Mouse (Mus musculus) heart, embryonic 13.5 days (tissue): ENCODE measurements at regions not wholly inside any gene's neighbourhood (a gene's known extent, or its start where the extent isn't known, plus 50 kb on each side); places are given as distances from the start of the nearest gene placed in this dataset.

Source experiments
- ATAC-seq: fragments of 200-750 bp; cut with Nextera tagmentation; 2 replicates; pipeline ENCODE4 v1.8.0; 2017; ENCODE audit warnings: moderate TSS enrichment; ENCODE audit not compliant: insufficient number of reproducible peaks, low FRiP score, low TSS enrichment; ENCODE audit errors: extremely low read depth
- H3K27ac ChIP-seq: fragments of 300-500 bp; sonication (generic); replicated peaks from 2 replicates; pipeline ENCODE4 v1.5.1; 2015; ENCODE audit warnings: moderate library complexity, mild to moderate bottlenecking, inconsistent platforms
- H3K27me3 ChIP-seq: fragments of 300-500 bp; sonication (generic); replicated peaks from 2 replicates; pipeline ENCODE4 v1.6.1; 2015; ENCODE audit warnings: mild to moderate bottlenecking, inconsistent platforms
- H3K36me3 ChIP-seq: fragments of 300-500 bp; sonication (generic); 2 replicates; pipeline ENCODE4 v1.6.1; 2015; ENCODE audit warnings: mild to moderate bottlenecking, inconsistent platforms
- H3K4me1 ChIP-seq: fragments of 300-500 bp; sonication (generic); 2 replicates; pipeline ENCODE4 v1.6.1; 2015; ENCODE audit warnings: inconsistent platforms
- H3K4me2 ChIP-seq: fragments of 300-500 bp; sonication (generic); 2 replicates; pipeline ENCODE4 v1.6.1; 2015; ENCODE audit warnings: inconsistent platforms, mild to moderate bottlenecking, moderate library complexity
- H3K4me3 ChIP-seq: fragments of 300-500 bp; sonication (generic); 2 replicates; pipeline ENCODE4 v1.5.1; 2015; ENCODE audit warnings: moderate library complexity, mild to moderate bottlenecking, inconsistent platforms
- H3K9ac ChIP-seq: fragments of 300-500 bp; sonication (generic); 2 replicates; pipeline ENCODE4 v1.6.1; 2015; ENCODE audit warnings: inconsistent platforms, mild to moderate bottlenecking, moderate library complexity
- H3K9me3 ChIP-seq: fragments of 300-500 bp; sonication (generic); 2 replicates; pipeline ENCODE4 v1.6.1; 2016; ENCODE audit warnings: inconsistent platforms
- WGBS: fragments of 180-500 bp; shearing (Covaris S2); methylation state at CpG from one replicate; pipeline ENCODE4 v1.1.7; 2015; ENCODE audit warnings: mixed read lengths; 5-methylcytosine and 5-hydroxymethylcytosine counted together

DNA sequence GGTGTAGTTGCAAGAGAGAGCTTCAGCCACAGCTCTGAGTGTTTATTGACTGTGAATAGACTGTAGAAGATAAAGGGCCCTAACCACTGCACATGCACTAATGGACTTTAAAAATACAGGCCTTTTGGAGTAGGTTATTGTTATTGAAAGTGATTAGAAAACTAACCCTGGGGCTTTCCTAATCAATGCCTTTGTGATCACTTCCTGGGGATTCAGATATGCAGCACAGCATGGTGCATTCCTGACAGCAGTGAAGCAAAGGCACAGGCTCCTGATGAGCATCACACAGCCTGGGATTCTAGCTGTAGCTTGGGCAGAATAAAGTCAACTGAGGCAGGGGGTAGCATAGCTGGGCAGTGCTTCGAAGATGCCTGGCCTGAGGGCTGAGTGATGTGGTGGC, 87.3 kb downstream of the Gm11077 start:
- Histone ChIP-seq H3K4me2 (no peak overlapping the region), H3K4me1 (0 out of 2 replicates have a peak, but pooled peaks cover 2% of the 10 kb centered on the region), H3K9me3 (no peaks in the 10 kb centered on the region), H3K36me3 (no peaks in the 10 kb centered on the region), H3K27me3 (no peaks in the 10 kb centered on the region), H3K4me3 (no peak overlapping the region), H3K9ac (no peak overlapping the region), H3K27ac (no peak overlapping the region)
- WGBS = 22% methylated on average over 1 of the region's 1 CpGs
- no peak for ATAC-seq

DNA sequence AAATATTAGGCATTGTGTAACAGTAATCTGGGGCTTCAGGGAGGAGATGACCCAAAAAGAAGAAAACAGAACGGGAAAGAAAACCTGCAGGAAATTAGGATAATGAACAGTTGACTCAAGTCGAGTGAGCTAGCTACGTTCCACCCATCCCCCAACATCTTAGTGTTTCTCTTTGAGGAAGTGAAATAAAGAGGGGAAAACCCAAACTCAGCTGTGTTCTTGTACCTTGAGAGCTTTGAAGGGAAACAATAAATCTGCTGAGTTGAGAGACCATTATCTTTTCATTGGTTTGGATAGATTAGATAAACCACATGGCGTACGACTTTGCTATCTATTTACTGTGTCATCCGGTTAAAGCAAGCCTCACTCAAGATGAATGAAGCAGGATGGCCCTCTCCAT, 87.7 kb downstream of the Gm11077 start:
- H3K4me3 ChIP-seq = no peak overlapping the region
- H3K9me3 ChIP-seq = no peaks in the 10 kb centered on the region
- ATAC-seq = no peak
- no peaks in the 10 kb centered on the region for H3K27me3 ChIP-seq
- H3K36me3 ChIP-seq = no peaks in the 10 kb centered on the region
- H3K27ac ChIP-seq = no peak overlapping the region
- H3K4me2 ChIP-seq = no peak overlapping the region
- 16% methylated on average over 6 of the region's 6 CpGs for WGBS
- 0 out of 2 replicates have a peak, but pooled peaks cover 2% of the 10 kb centered on the region for H3K4me1 ChIP-seq
- no peak overlapping the region for H3K9ac ChIP-seq

DNA sequence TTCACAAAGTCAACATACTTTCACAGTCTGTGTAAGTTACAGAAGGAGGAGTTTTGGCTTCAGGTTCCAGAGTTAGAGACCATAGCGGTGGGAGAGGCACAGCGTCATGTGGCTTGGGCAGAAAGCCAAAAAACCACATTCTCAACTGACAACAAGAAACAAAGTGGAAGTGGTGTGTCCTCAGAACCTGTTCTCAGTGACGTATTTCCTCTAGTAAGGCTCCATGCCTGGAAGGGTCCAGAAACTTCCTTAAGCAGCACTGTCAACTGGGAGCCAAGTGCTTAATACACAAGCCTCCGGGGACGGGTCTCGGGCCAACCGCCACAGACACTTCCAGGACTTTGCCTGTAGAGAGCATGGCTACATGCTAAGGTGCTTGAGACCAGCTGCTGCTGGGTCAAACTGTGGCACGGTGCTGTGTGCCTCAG, 90.4 kb downstream of the Gm11077 start:
- WGBS = 64% methylated on average over 8 of the region's 8 CpGs

DNA sequence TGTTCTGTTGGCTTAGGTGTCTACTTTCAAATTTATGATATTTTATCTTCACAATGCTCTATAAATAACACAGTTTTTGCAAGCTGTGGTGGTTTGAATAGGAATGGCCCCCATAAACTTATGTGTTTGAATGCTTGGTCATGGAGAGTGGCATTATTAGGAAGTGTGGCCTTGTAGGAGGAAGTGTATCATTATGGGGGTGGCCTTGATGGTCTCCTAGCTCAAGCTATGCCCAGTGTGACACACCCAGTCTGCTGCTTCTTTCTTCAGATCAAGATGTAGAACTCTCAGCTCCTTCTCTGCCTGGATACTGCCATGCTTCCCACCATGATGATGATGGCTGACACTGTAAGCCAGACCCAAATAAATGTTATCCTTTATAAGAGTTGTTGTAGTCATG, 97.4 kb downstream of the Gm11077 start:
- Histone ChIP-seq H3K27me3 (no peaks in the 10 kb centered on the region), H3K27ac (no peak overlapping the region), H3K4me2 (no peak overlapping the region), H3K4me3 (no peak overlapping the region), H3K9me3 (no peaks in the 10 kb centered on the region), H3K4me1 (no peaks in the 10 kb centered on the region), H3K36me3 (no peaks in the 10 kb centered on the region), H3K9ac (no peak overlapping the region)
- ATAC-seq = no peak

More for the DNA sequence above, 90.4 kb downstream of the Gm11077 start:
- no peak overlapping the region for H3K27ac ChIP-seq
- no peak overlapping the region for H3K9ac ChIP-seq
- 0 out of 2 replicates have a peak, but pooled peaks have one; percentile 21 for ATAC-seq
- 0 out of 2 replicates have a peak, but pooled peaks cover 2% of the 10 kb centered on the region for H3K4me1 ChIP-seq
- no peaks in the 10 kb centered on the region for H3K36me3 ChIP-seq
- no peak overlapping the region for H3K4me2 ChIP-seq
- no peak overlapping the region for H3K4me3 ChIP-seq
- no peaks in the 10 kb centered on the region for H3K9me3 ChIP-seq
- H3K27me3 ChIP-seq = no peaks in the 10 kb centered on the region

DNA sequence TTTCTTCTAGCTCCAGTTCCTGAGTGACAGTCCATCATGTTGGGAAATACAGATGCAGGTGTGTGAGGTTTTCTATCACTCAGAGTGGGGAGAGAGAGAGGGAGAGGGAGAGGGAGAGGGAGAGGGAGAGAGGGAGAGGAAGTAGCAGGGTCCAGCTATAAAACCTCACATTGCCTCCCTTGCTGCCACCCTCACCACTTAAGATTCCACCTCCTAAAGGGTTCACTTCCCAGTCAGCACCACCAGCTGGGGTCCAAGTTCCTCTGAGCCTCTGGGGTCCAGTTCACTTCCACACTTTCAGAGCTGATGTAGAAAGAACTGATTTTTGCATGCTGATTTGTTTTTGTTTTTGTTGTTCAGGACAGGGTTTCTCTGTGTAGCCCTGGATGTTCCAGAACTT, 98.6 kb downstream of the Gm11077 start:
- Histone ChIP-seq H3K9me3 (no peaks in the 10 kb centered on the region), H3K4me2 (no peak overlapping the region), H3K27me3 (no peaks in the 10 kb centered on the region), H3K4me1 (no peaks in the 10 kb centered on the region), H3K9ac (no peak overlapping the region), H3K4me3 (no peak overlapping the region), H3K36me3 (no peaks in the 10 kb centered on the region), H3K27ac (no peak overlapping the region)
- ATAC-seq = no peak

DNA sequence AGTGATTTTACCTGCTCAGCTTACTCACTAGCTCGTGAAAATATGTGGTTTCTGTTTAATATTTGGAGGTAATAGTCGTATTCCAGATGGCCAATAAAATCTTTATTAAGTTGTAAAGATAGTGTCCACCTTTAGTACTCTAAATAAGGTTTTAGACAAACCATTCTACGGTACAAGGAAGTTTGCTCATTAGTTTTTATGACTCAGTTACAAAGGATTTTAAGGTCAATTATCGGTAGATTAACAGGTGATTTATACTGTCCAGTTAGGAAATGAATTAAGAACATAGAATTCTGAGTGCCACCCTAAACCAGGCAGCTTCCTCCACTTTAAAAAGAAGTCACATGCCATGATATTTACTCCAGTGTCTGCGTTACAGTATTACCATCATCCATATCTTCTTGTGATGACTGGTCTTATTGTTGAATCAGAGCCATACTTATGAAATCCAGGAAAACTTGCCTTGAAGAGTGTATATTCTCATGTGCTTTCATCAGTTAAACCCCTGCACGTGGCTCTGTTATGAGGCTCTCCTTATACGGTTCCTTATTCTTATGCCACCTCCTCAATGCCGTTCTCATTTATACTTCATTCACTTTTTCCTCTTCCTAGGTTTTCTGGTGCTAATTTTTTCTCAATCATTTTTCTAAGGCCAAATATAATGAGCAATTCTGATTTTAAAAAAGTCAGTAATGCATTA, 114.4 kb downstream of the Gm11077 start:
- WGBS = 76% methylated on average over 8 of the region's 8 CpGs
- no peak overlapping the region for H3K4me2 ChIP-seq
- no peak overlapping the region for H3K4me3 ChIP-seq
- H3K9ac ChIP-seq = no peak overlapping the region
- H3K9me3 ChIP-seq = no peaks in the 10 kb centered on the region
- H3K36me3 ChIP-seq = no peaks in the 10 kb centered on the region
- no peak overlapping the region for H3K27ac ChIP-seq
- H3K27me3 ChIP-seq = no peaks in the 10 kb centered on the region
- no peak for ATAC-seq
- H3K4me1 ChIP-seq = no peaks in the 10 kb centered on the region

DNA sequence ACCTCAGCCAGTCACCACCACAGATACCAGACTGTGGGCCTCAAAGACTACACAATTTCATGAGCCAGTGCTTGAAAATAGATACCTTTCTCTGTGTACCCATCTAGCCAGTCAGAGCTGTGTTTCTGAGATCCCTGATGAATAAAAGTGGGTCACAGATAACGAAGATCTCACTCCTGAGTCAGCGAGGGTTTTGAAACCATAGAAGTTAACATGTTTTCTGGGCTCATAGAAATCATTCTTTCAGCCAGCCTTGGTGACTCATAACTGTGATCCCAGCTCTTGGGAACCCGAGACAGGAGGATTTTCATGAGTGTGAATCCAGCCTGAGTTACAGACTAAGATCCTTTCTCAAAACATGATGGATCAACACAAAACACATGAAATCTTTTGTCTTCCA, 118.1 kb downstream of the Gm11077 start:
- 76% methylated on average over 3 of the region's 3 CpGs for WGBS

DNA sequence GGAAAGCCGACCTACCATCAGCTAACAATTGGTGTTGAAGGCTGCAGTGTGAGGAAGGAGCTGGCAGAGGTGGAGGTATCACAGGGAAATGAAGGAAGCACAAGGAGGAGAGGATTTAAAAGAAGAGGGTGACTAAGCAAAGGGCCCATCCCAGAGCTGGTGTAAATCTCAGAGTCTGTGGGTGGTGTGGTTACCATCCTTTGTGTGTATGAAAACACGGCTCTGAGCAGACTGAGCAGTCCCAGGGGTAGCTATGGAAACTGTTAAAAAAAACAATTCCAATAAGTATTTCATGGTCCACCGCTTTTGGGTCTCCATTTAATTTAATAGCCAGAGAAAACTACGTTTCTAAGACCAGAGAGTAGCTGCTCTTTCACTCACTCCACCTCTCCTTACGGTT, 123.3 kb downstream of the Gm11077 start:
- 75% methylated on average over 5 of the region's 5 CpGs for WGBS

More for the DNA sequence above, 118.1 kb downstream of the Gm11077 start:
- ATAC-seq = no peak
- Histone ChIP-seq H3K27ac (no peak overlapping the region), H3K4me2 (no peak overlapping the region), H3K27me3 (no peaks in the 10 kb centered on the region), H3K4me1 (no peaks in the 10 kb centered on the region), H3K9ac (no peak overlapping the region), H3K4me3 (no peak overlapping the region), H3K36me3 (no peaks in the 10 kb centered on the region), H3K9me3 (no peaks in the 10 kb centered on the region)

DNA sequence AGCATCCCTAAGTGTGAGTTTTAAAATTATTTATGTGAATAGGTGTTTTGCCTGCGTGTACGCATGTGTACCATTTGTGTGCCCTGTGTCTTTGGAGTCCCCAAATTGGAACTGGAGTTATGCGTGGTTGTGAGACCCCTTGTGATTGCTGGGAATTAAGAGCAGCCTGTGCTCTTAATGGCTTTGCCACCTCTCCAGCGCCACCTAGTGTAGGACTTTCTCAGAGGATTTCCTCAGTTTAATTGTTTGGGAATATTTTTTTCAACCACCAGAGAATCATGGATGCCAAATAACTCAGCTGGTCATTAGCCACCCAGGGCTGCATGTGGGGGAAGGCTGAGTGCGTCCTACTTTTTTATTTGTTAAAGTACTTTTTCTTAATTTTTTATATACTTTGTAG, 124.4 kb downstream of the Gm11077 start:
- WGBS = 43% methylated on average over 5 of the region's 5 CpGs
- H3K9ac ChIP-seq = no peak overlapping the region
- H3K27me3 ChIP-seq = no peaks in the 10 kb centered on the region
- ATAC-seq = no peak
- H3K9me3 ChIP-seq = no peaks in the 10 kb centered on the region
- H3K4me2 ChIP-seq = no peak overlapping the region
- no peak overlapping the region for H3K4me3 ChIP-seq
- H3K4me1 ChIP-seq = peaks cover 28% of the 10 kb centered on the region
- H3K36me3 ChIP-seq = no peaks in the 10 kb centered on the region
- no peak overlapping the region for H3K27ac ChIP-seq

More for the DNA sequence above, 123.3 kb downstream of the Gm11077 start:
- Histone ChIP-seq H3K27ac (no peak overlapping the region), H3K4me1 (peaks cover 26% of the 10 kb centered on the region), H3K4me2 (no peak overlapping the region), H3K9me3 (no peaks in the 10 kb centered on the region), H3K9ac (no peak overlapping the region), H3K4me3 (no peak overlapping the region), H3K27me3 (no peaks in the 10 kb centered on the region), H3K36me3 (no peaks in the 10 kb centered on the region)
- no peak for ATAC-seq

DNA sequence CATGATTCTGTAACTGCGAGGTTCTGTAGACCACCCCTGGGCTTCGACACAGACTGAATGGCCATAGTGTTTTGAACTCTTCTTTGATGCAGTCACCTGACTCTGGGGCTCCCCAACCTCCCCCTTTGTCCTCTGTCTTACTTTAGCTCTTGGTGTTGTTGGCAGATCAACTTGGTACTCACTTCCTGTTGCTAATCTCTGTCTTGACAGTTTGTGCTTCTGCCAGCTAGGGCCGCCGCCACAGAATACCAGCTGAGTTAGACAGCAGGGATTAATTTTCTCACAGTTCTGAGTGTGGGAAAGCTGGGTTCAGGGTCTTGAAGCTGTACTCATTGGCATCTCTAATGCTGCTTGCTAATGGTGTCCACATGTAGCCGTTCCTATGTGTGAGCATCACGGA, 125.6 kb downstream of the Gm11077 start:
- no peaks in the 10 kb centered on the region for H3K36me3 ChIP-seq
- ATAC-seq = no peak
- 67% methylated on average over 6 of the region's 6 CpGs for WGBS
- no peak overlapping the region for H3K9ac ChIP-seq
- H3K4me2 ChIP-seq = no peak overlapping the region
- no peaks in the 10 kb centered on the region for H3K27me3 ChIP-seq
- H3K9me3 ChIP-seq = no peaks in the 10 kb centered on the region
- peaks cover 28% of the 10 kb centered on the region for H3K4me1 ChIP-seq
- H3K4me3 ChIP-seq = no peak overlapping the region
- 0 out of 2 replicates have a peak overlapping the region, but pooled peaks have one; percentile 9 for H3K27ac ChIP-seq

DNA sequence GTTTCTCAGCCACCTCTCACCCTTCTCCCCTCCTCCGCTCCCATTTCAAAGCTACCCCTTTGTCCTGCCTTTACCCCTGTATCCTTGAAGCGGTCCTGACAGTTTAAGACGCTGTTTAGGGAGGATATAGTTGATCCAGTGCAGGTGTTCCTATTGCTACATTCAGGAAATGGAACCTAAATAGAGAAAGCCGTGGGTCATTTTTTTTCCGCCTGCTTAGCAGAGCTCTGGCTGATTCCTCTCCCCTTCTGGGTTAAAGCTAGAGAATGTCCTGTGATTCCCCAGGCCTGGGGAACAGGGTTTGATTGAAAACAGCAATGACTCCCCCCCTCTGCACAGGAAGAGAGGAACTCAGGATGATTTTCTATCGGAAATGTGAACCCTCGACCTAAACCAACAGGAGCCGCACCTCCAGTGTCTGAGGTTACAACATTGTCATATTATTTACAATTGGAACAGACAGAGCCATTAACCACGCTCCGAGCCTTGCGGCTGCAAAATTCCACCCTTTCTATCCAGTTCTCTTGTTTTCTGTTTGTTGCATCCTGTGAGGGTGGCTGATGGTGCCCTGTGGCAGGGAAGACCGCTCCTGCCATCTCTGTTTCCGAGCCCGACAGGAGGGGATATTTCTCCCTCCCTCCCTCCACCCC, 127.5 kb downstream of the Gm11077 start:
- no peaks in the 10 kb centered on the region for H3K27me3 ChIP-seq
- H3K27ac ChIP-seq = peak overlapping the region; percentile 25; the same call in 1 of the 2 replicates
- no peak for ATAC-seq
- H3K36me3 ChIP-seq = no peaks in the 10 kb centered on the region
- H3K4me1 ChIP-seq = peaks cover 28% of the 10 kb centered on the region
- peak overlapping the region; percentile 68 for H3K4me2 ChIP-seq
- 21% methylated on average over 14 of the region's 14 CpGs for WGBS
- peak overlapping the region; percentile 45 for H3K4me3 ChIP-seq
- H3K9me3 ChIP-seq = no peaks in the 10 kb centered on the region
- H3K9ac ChIP-seq = peak overlapping the region; percentile 67
